Mouse (Mus musculus) hematopoietic stem cell, adult 5-6 weeks (primary cell): ENCODE measurements around the gene Os9. TPM values are rescaled to one million over a fixed set of nuclear protein-coding genes. Genes with fewer than 3 reads are reported as not detected.

Experiments used
- ATAC-seq, 2 experiments: fragments of 125-278 bp in 1 of 2; replicated peaks in 1 of 2; 2 replicates each; pipeline ENCODE4 v1.8.0; 2016 to 2017; ENCODE audit warnings: inconsistent platforms in 2 of 2, mild to moderate bottlenecking in 2 of 2, moderate number of reproducible peaks in 2 of 2, low read depth in 1 of 2, moderate TSS enrichment in 1 of 2; ENCODE audit not compliant: low FRiP score in 2 of 2, poor library complexity in 2 of 2, severe bottlenecking in 2 of 2, insufficient read depth in 1 of 2, low TSS enrichment in 1 of 2
- total RNA-seq: library from RNA; stranded (forward); fragments of 172-1452, 232-1000 nt; gene quantifications from 2 replicates; pipeline ENCODE4 v1.2.3, GENCODE M21; 2017

The Os9 gene
- total RNA-seq, 1 experiment from 2014 or later, result 201 TPM

DNA sequence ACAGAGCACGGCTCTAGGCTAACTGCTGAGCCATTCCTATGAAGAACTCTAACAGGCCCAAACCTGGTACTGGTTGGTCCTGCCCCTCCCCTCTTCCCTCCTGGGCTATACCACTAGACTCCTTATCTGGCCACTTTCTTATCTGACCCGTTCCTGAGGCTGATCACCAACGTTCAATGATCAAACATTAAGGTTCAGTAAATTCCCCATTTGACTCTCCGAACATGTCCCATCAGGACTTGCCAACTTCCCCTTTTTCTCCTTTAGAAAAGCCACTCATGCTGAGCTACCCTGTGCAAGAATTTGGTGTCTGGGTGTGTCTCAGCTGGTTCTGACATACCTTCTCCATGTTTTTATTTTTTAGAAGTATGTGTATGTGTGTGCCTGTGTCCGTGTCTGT lies 5.6 kb upstream of the Os9 start:
- peak in 1 of 2 experiments; percentile 43; a peak in 2 of 4 replicates for ATAC-seq

- ATAC-seq, result peak in 1 of 2 experiments; percentile 42; a peak in 1 of 4 replicates
These were observed 4.5 kb upstream of the Os9 start for GRCm38 (mm10) chr10:127125210-127126001.

GRCm38 (mm10) chr10:127123436-127123805 lies 2.5 kb upstream of the Os9 start:
- peak in 1 of 2 experiments; percentile 19; a peak in 1 of 4 replicates for ATAC-seq

DNA sequence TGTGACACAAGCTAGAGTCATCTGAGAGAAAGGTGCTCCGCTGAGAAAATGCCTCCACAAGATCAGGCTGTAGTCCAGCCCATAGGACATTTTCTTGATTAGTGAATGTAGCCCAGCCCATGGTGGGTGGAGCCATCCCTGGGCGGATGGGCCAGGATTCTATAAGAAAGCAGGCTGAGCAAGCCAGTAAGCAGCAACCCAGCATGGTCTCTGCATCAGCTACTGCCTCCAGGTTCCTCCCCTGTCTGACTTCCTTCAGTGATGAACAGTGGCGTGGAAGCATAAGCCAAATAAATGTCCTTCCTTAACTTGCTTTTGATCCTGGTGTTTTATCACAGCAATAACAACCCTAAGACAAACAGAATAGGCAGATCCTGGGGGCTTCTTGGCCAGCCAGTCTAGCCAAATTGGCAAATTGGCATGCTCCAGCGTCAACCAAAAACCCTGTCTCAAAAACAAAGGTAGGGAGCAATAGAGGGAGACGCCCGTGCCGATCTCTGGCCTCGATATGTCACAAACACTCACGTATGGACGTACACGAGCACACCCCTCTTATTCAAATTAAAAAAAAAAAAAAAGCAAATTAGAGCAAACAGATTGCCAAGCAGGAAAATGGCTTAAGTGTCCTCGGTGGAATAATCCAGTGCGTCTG lies 2.0 kb upstream of the Os9 start:
- ATAC-seq, result no peak

GRCm38 (mm10) chr10:127122018-127122417 lies 1.1 kb upstream of the Os9 start:
- ATAC-seq, result no peak

- 0 out of 4 replicates have a peak, but pooled peaks of 1 of the 2 experiments have one; percentile 6 for ATAC-seq
These were observed 448 bp downstream of the Os9 start for GRCm38 (mm10) chr10:127120301-127121065.

- no peak for ATAC-seq
These were observed 1.7 kb downstream of the Os9 start for GRCm38 (mm10) chr10:127119229-127119628.

GRCm38 (mm10) chr10:127118470-127118869 lies 2.5 kb downstream of the Os9 start:
- no peak for ATAC-seq

DNA sequence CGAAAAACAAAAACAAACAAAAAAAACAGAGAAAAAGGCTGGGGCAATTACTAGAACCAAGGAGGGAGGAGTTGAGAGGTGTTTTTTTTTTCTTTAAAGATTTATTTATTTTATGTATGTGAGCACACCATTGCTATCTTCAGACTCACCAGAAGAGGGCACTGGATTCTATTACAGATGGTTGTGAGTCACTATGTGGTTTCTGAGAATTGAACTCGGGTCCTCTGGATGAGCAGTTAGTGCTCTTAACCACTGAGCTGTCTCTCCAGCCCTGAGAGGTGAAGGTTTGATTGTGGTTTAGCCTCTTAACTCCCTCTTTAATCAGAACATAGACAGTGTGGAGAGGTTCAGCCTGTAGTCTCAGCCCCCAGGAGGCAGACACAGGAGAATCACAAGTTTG lies 5.9 kb downstream of the Os9 start:
- no peak for ATAC-seq

DNA sequence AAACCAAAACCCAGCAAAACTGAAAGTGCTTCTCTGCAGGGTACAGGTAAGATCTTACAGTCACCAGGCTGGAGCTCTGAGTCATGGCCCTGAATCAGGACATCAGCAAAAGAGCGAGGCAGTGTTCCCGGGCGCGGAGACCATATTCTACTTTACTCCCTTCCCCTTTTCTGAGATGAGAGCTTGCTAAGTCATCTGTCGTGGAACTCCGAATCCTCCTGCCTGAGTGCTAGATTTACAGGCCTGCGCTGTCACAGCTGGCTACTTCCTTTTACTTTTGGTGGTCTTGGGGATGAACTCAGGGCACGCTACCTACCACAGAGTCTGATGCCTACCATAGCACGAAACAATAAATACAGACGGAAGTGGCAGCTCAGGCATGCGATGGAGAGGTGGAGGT lies 6.5 kb downstream of the Os9 start:
- ATAC-seq, result peak; percentile 37 to 47; a peak in 3 of 4 replicates

DNA sequence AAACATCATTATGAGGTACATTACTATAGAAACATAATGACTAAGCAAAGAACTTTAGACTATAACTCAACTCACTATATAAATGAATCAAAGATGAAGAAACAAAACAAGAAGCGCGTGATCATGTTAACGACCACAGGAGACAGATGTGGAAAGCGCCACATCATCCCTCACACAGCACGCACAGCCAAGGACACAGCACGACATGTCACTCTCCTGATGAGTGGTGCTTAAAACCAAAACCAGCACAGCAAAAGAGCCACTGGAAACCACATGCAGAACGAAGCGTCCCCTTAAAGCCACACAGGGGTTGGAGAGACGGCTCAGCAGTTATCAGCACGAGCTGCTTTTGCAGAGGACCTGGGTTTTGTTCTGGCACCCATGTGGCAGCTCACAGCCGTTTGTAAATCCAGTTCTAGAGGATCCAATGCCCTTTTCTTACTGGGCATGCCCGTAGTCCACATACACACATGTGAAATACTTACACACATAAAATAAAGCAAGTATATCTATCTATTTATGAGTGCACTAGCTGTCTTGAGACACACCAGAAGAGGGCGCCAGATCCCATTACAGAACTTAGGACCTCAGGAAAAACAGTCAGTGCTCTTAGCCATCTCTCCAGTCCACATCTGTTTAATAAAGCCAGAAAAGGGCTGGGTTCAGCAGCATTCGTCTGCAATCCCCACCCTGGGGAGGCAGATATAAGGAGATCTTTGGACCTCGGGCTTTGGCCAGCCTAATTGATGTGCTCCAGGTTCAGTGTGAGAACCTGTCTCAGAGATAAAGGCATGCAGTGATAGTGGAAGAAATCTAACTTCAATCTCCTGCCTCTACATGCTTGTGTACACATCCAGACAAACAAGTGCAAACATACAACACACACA lies 9.7 kb downstream of the Os9 start:
- peak; percentile 39 to 61 for ATAC-seq

DNA sequence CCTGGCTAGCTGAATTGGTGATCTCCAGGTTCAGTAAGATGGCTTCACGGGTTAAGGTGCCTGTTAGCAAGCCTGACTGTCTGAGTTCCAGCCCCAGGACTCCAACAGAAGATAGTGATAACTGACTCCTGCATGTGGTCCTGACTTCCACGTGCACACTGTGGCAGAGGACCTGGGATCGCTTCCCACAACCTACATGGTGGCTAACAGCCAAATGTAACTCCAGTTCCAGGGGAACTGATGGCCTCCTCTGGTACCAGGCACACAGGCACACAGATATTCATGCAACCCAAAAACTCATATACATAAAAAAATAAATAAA lies 12.7 kb downstream of the Os9 start:
- ATAC-seq, result no peak

- ATAC-seq, result peak in 1 of 2 experiments; percentile 45; a peak in 3 of 4 replicates
These were observed 13.2 kb downstream of the Os9 start for GRCm38 (mm10) chr10:127107563-127108261.

GRCm38 (mm10) chr10:127103631-127104030 lies 17.3 kb downstream of the Os9 start:
- ATAC-seq, result peak; percentile 24 to 53

GRCm38 (mm10) chr10:127101151-127101550 lies 19.8 kb downstream of the Os9 start:
- no peak for ATAC-seq

GRCm38 (mm10) chr10:127100414-127100813 lies 20.5 kb downstream of the Os9 start:
- ATAC-seq, result no peak

DNA sequence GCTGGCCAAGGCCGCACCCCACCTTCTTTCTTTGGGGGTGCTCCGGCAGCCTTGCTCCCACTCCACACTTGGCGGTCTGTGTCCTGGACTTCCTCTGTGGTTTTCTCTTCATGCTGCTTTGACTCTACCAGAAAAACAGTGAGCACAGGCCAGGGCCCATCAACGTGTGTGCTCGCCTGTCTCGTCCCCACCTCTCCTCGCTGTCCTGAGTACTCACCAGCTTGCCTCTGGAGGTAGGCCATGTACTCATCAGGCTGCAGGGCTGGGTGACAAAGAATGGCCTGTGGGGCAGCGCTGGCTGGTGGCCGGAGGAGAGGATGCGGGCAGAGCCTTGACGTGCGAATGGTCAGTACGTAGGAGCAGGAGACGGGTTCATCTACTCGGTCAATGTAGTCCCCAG lies 21.1 kb downstream of the Os9 start:
- ATAC-seq, result peak; percentile 7 to 24; a peak in 2 of 4 replicates
